Mouse (Mus musculus) c-Kit-positive CD71-negative TER-119-negative erythroid progenitor cells, embryonic 14.5 days (primary cell): Measurements from ENCODE around the gene Hspa4l.
A peak's percentile ranks its signal among the peaks of the same experiment; 100 is the strongest.

Experiments used
- DNase-seq: peaks from one replicate; pipeline ENCODE4 v3.0.0-alpha.2; 2013; ENCODE audit warnings: low read depth

The Hspa4l gene

GRCm38 (mm10) chr3:40744024-40744835, at the start of gene Hspa4l:
Gene Hspa4l (plus strand): TSS chr3:40744495.
- DNase-seq = peak; percentile 8

- DNase-seq = no peak
These were observed 49.1 kb upstream of the Hspa4l start for GRCm38 (mm10) chr3:40695162-40695561.

GRCm38 (mm10) chr3:40698834-40699233, 45.5 kb upstream of the Hspa4l start:
- no peak for DNase-seq

- no peak for DNase-seq
These were observed 39.4 kb upstream of the Hspa4l start for GRCm38 (mm10) chr3:40704816-40705430.

- DNase-seq = no peak
These were observed 35.6 kb upstream of the Hspa4l start, which contains the start of gene Slc25a31 for GRCm38 (mm10) chr3:40708655-40709054. Gene Slc25a31 (plus strand): TSS chr3:40708855.

- DNase-seq = no peak
These were observed 28.2 kb upstream of the Hspa4l start for GRCm38 (mm10) chr3:40716056-40716455.

GRCm38 (mm10) chr3:40719022-40719421, 25.3 kb upstream of the Hspa4l start:
- no peak for DNase-seq

GRCm38 (mm10) chr3:40738381-40738912, 5.8 kb upstream of the Hspa4l start:
- DNase-seq = no peak

- DNase-seq = peak; percentile 74
These were observed 753 bp downstream of the Hspa4l start for GRCm38 (mm10) chr3:40744836-40745660.

GRCm38 (mm10) chr3:40745661-40746547, 1.6 kb downstream of the Hspa4l start:
- peak; percentile 17 for DNase-seq

GRCm38 (mm10) chr3:40760746-40761145, 16.5 kb downstream of the Hspa4l start:
- DNase-seq = no peak

GRCm38 (mm10) chr3:40761312-40761711, 17.0 kb downstream of the Hspa4l start:
- no peak for DNase-seq

GRCm38 (mm10) chr3:40793783-40794182, 49.5 kb downstream of the Hspa4l start:
- no peak for DNase-seq

- no peak for DNase-seq
These were observed 53.8 kb downstream of the Hspa4l start for GRCm38 (mm10) chr3:40798054-40798453.

GRCm38 (mm10) chr3:40798500-40798899, 54.2 kb downstream of the Hspa4l start:
- DNase-seq = peak; percentile 71

- peak; percentile 96 for DNase-seq
These were observed 55.5 kb downstream of the Hspa4l start, which contains the start of gene Plk4 for GRCm38 (mm10) chr3:40799530-40800372. Gene Plk4 (plus strand): TSS chr3:40800019.

GRCm38 (mm10) chr3:40800373-40800823, 56.1 kb downstream of the Hspa4l start:
- DNase-seq = peak; percentile 19

- DNase-seq = no peak
These were observed 62.6 kb downstream of the Hspa4l start for GRCm38 (mm10) chr3:40806871-40807270.

GRCm38 (mm10) chr3:40808686-40809085, 64.4 kb downstream of the Hspa4l start:
- no peak for DNase-seq

GRCm38 (mm10) chr3:40809894-40810293, 65.6 kb downstream of the Hspa4l start:
- DNase-seq = no peak
